Mouse (Mus musculus): ENCODE measurements at regions not wholly inside any gene's neighbourhood (a gene's known extent, or its start where the extent isn't known, plus 50 kb on each side); places are given as distances from the start of the nearest gene placed in this dataset.

- 89% methylated on average over 10 of the region's 10 CpGs for whole genome bisulfite sequencing
- TF ChIP-seq CTCF (IDR thresholded peaks at IDR 0.05; ENCODE audit: extremely low read depth, insufficient read length, insufficient replicate concordance, low read depth, low read length) (no peak), POLR2A (IDR thresholded peaks at IDR 0.05; ENCODE audit: low read depth, low read length) (no peak)
- H3K27ac ChIP-seq (ENCODE audit: insufficient read depth, low read depth, low read length): no peak overlapping the region
- H3K36me3 ChIP-seq (ENCODE audit: control insufficient read depth, insufficient read depth, low read length): no peaks in the 10 kb centered on the region
- no peaks in the 10 kb centered on the region for H3K27me3 ChIP-seq (ENCODE audit: control insufficient read depth, insufficient read depth, low read length)
- no peak overlapping the region for H3K4me3 ChIP-seq (ENCODE audit: low read depth, low read length)
- H3K4me1 ChIP-seq (ENCODE audit: control insufficient read depth, insufficient read depth, insufficient read length, low read length): peaks cover 5% of the 10 kb centered on the region; the same call in 1 of the 2 replicates
Observed at GRCm38 (mm10) chr13:44295621-44296020, 433.7 kb upstream of the Jarid2 start.

- no peaks in the 10 kb centered on the region for H3K36me3 ChIP-seq (ENCODE audit: control insufficient read depth, insufficient read depth, low read length)
- H3K27me3 ChIP-seq (ENCODE audit: control insufficient read depth, insufficient read depth, low read length): no peaks in the 10 kb centered on the region
- TF ChIP-seq POLR2A (IDR thresholded peaks at IDR 0.05; ENCODE audit: low read depth, low read length) (no peak), CTCF (IDR thresholded peaks at IDR 0.05; ENCODE audit: extremely low read depth, insufficient read length, insufficient replicate concordance, low read depth, low read length) (no peak)
- H3K27ac ChIP-seq (ENCODE audit: insufficient read depth, low read depth, low read length): no peak overlapping the region
- 84% methylated on average over 10 of the region's 10 CpGs for WGBS
- no peak overlapping the region for H3K4me3 ChIP-seq (ENCODE audit: low read depth, low read length)
- H3K4me1 ChIP-seq (ENCODE audit: control insufficient read depth, insufficient read depth, insufficient read length, low read length): no peaks in the 10 kb centered on the region
Observed at GRCm38 (mm10) chr13:44300611-44301010, 428.7 kb upstream of the Jarid2 start.

GRCm38 (mm10) chr13:44301215-44301614 is 428.1 kb upstream of the Jarid2 start:
- no peak overlapping the region for H3K4me3 ChIP-seq (ENCODE audit: low read depth, low read length)
- no peak overlapping the region for H3K27ac ChIP-seq (ENCODE audit: insufficient read depth, low read depth, low read length)
- 85% methylated on average over 7 of the region's 7 CpGs for WGBS
- no peaks in the 10 kb centered on the region for H3K4me1 ChIP-seq (ENCODE audit: control insufficient read depth, insufficient read depth, insufficient read length, low read length)
- TF ChIP-seq CTCF (IDR thresholded peaks at IDR 0.05; ENCODE audit: extremely low read depth, insufficient read length, insufficient replicate concordance, low read depth, low read length) (no peak), POLR2A (IDR thresholded peaks at IDR 0.05; ENCODE audit: low read depth, low read length) (no peak)
- H3K36me3 ChIP-seq (ENCODE audit: control insufficient read depth, insufficient read depth, low read length): no peaks in the 10 kb centered on the region
- no peaks in the 10 kb centered on the region for H3K27me3 ChIP-seq (ENCODE audit: control insufficient read depth, insufficient read depth, low read length)

GRCm38 (mm10) chr13:44301936-44302335 is 427.3 kb upstream of the Jarid2 start:
- no peaks in the 10 kb centered on the region for H3K36me3 ChIP-seq (ENCODE audit: control insufficient read depth, insufficient read depth, low read length)
- no peaks in the 10 kb centered on the region for H3K27me3 ChIP-seq (ENCODE audit: control insufficient read depth, insufficient read depth, low read length)
- H3K4me3 ChIP-seq (ENCODE audit: low read depth, low read length): no peak overlapping the region
- H3K27ac ChIP-seq (ENCODE audit: insufficient read depth, low read depth, low read length): no peak overlapping the region
- 29% methylated on average over 10 of the region's 10 CpGs for WGBS
- no peaks in the 10 kb centered on the region for H3K4me1 ChIP-seq (ENCODE audit: control insufficient read depth, insufficient read depth, insufficient read length, low read length)
- TF ChIP-seq POLR2A (IDR thresholded peaks at IDR 0.05; ENCODE audit: low read depth, low read length) (no peak), CTCF (IDR thresholded peaks at IDR 0.05; ENCODE audit: extremely low read depth, insufficient read length, insufficient replicate concordance, low read depth, low read length) (no peak)

- no peak overlapping the region for H3K27ac ChIP-seq (ENCODE audit: insufficient read depth, low read depth, low read length)
- no peaks in the 10 kb centered on the region for H3K27me3 ChIP-seq (ENCODE audit: control insufficient read depth, insufficient read depth, low read length)
- no peaks in the 10 kb centered on the region for H3K4me1 ChIP-seq (ENCODE audit: control insufficient read depth, insufficient read depth, insufficient read length, low read length)
- no peak overlapping the region for H3K4me3 ChIP-seq (ENCODE audit: low read depth, low read length)
- TF ChIP-seq CTCF (IDR thresholded peaks at IDR 0.05; ENCODE audit: extremely low read depth, insufficient read length, insufficient replicate concordance, low read depth, low read length): peak; percentile 23; the same call in 1 of the 2 replicates
- no peak for TF ChIP-seq POLR2A (IDR thresholded peaks at IDR 0.05; ENCODE audit: low read depth, low read length)
- H3K36me3 ChIP-seq (ENCODE audit: control insufficient read depth, insufficient read depth, low read length): no peaks in the 10 kb centered on the region
- 80% methylated on average over 9 of the region's 9 CpGs for WGBS
Observed at GRCm38 (mm10) chr13:44305134-44305991, 423.9 kb upstream of the Jarid2 start.

- H3K27me3 ChIP-seq (ENCODE audit: control insufficient read depth, insufficient read depth, low read length): no peaks in the 10 kb centered on the region
- no peaks in the 10 kb centered on the region for H3K4me1 ChIP-seq (ENCODE audit: control insufficient read depth, insufficient read depth, insufficient read length, low read length)
- H3K4me3 ChIP-seq (ENCODE audit: low read depth, low read length): no peak overlapping the region
- H3K27ac ChIP-seq (ENCODE audit: insufficient read depth, low read depth, low read length): peak overlapping the region; percentile 65
- WGBS: 72% methylated on average over 15 of the region's 15 CpGs
- no peaks in the 10 kb centered on the region for H3K36me3 ChIP-seq (ENCODE audit: control insufficient read depth, insufficient read depth, low read length)
- no peak for TF ChIP-seq CTCF (IDR thresholded peaks at IDR 0.05; ENCODE audit: extremely low read depth, insufficient read length, insufficient replicate concordance, low read depth, low read length)
- no peak for TF ChIP-seq POLR2A (IDR thresholded peaks at IDR 0.05; ENCODE audit: low read depth, low read length)
Observed at GRCm38 (mm10) chr13:44306275-44307050, 422.8 kb upstream of the Jarid2 start.

GRCm38 (mm10) chr13:44308227-44308626 is 421.0 kb upstream of the Jarid2 start:
- no peaks in the 10 kb centered on the region for H3K36me3 ChIP-seq (ENCODE audit: control insufficient read depth, insufficient read depth, low read length)
- H3K4me1 ChIP-seq (ENCODE audit: control insufficient read depth, insufficient read depth, insufficient read length, low read length): no peaks in the 10 kb centered on the region
- 85% methylated on average over 13 of the region's 13 CpGs for WGBS
- H3K27ac ChIP-seq (ENCODE audit: insufficient read depth, low read depth, low read length): no peak overlapping the region
- no peak for TF ChIP-seq CTCF (IDR thresholded peaks at IDR 0.05; ENCODE audit: extremely low read depth, insufficient read length, insufficient replicate concordance, low read depth, low read length)
- TF ChIP-seq POLR2A (IDR thresholded peaks at IDR 0.05; ENCODE audit: low read depth, low read length): no peak
- H3K4me3 ChIP-seq (ENCODE audit: low read depth, low read length): no peak overlapping the region
- no peaks in the 10 kb centered on the region for H3K27me3 ChIP-seq (ENCODE audit: control insufficient read depth, insufficient read depth, low read length)

Data from small intestine, adult 2 months (tissue).